Mouse (Mus musculus) limb, embryonic 11.5 days (tissue): ENCODE measurements around the gene Palmd. TPM values are rescaled to one million over a fixed set of nuclear protein-coding genes. Genes with fewer than 3 reads are reported as not detected.

Source experiments
- ATAC-seq: fragments of 200-750 bp; cut with Nextera tagmentation; 2 replicates; pipeline ENCODE4 v1.8.0; 2017; ENCODE audit warnings: low read depth; ENCODE audit not compliant: insufficient number of reproducible peaks, low FRiP score, low TSS enrichment
- DNase-seq: peaks from one replicate; pipeline ENCODE4 v3.0.0-alpha.2; 2015; ENCODE audit warnings: low spot score
- H3K27ac ChIP-seq: fragments of 300-500 bp; sonication (generic); replicated peaks from 2 replicates; pipeline ENCODE4 v1.5.1; 2014; ENCODE audit warnings: low read depth, mild to moderate bottlenecking, low read length
- H3K27me3 ChIP-seq: fragments of 300-500 bp; sonication (generic); 2 replicates; pipeline ENCODE4 v1.6.1; 2014; ENCODE audit warnings: mild to moderate bottlenecking, low read length, mixed read lengths; ENCODE audit not compliant: control insufficient read depth, insufficient read depth
- H3K36me3 ChIP-seq: fragments of 300-500 bp; sonication (generic); 2 replicates; pipeline ENCODE4 v1.6.1; 2014; ENCODE audit warnings: mild to moderate bottlenecking, low read length, moderate library complexity, mixed read lengths; ENCODE audit not compliant: control insufficient read depth, insufficient read depth
- H3K4me1 ChIP-seq: fragments of 300-500 bp; sonication (generic); 2 replicates; pipeline ENCODE4 v1.6.1; 2014; ENCODE audit warnings: low read length, mixed read lengths; ENCODE audit not compliant: control insufficient read depth, insufficient read depth
- H3K4me2 ChIP-seq: fragments of 300-500 bp; sonication (generic); 2 replicates; pipeline ENCODE4 v1.6.1; 2014; ENCODE audit warnings: low read depth, mild to moderate bottlenecking, moderate library complexity; ENCODE audit not compliant: severe bottlenecking
- H3K4me3 ChIP-seq: fragments of 300-500 bp; sonication (generic); 2 replicates; pipeline ENCODE4 v1.5.1; 2014; ENCODE audit warnings: low read depth, low read length
- H3K9ac ChIP-seq: fragments of 300-500 bp; sonication (generic); 2 replicates; pipeline ENCODE4 v1.6.1; 2014; ENCODE audit warnings: mild to moderate bottlenecking, low read length
- H3K9me3 ChIP-seq: fragments of 300-500 bp; sonication (generic); 2 replicates; pipeline ENCODE4 v1.6.1; 2016; ENCODE audit warnings: low read length; ENCODE audit not compliant: control insufficient read depth
- WGBS: fragments of 180-500 bp; shearing (Covaris S2); extraction: QIAGEN DNeasy Blood & Tissue Kit; methylation state at CpG from one replicate; pipeline ENCODE4 v1.1.7; 2014; 5-methylcytosine and 5-hydroxymethylcytosine counted together
- polyA plus RNA-seq: library from polyadenylated mRNA; unstranded; fragments of >200 nt; fragmentation: Nextera tagmentation; extraction: Ambion mirVana; gene quantifications from 2 replicates; pipeline ENCODE4 v1.2.1, GENCODE M21; 2014

Gene Palmd
- polyA plus RNA-seq, 1 experiment from 2014 or later, result 2.4 TPM

DNA sequence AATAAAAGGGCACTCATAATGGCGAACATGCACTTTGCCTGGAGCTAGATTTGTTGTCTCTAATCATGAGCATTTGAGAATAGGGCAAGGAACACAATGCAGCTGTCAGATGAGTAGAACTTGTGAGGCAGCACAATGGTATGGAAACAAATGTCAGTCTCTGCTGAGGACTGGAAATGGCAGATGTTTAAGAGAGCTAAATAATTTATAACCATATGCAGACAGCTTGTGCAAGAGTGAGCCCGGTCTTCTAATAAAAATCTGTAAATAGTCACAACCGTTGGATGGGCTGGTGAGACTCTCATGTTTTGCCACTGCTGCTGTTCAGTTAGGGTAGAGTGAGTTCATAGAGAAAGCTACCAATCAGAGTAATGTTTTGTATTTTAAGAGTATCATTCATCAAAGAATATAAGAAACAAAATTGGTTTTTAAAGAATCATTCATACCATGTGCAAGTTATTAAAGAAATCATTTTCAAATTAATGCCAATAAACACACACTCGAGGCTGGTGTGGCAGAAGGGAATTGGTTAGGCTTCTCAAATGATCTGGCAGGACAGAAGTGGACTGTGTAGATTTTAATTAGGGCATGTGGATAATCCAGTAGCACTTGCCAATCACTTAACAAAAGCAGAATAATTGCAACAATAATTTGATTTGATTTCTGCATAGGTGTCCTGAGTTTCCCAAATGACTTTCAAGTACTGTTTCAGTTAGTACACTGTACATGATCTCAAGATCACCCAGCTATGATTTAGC, 31.7 kb downstream of the Palmd start:
- no peak for ATAC-seq
- Histone ChIP-seq H3K4me2 (no peak overlapping the region), H3K9ac (no peak overlapping the region), H3K27me3 (no peaks in the 10 kb centered on the region), H3K4me3 (no peak overlapping the region), H3K9me3 (no peaks in the 10 kb centered on the region), H3K27ac (no peak overlapping the region), H3K4me1 (no peaks in the 10 kb centered on the region), H3K36me3 (no peaks in the 10 kb centered on the region)
- WGBS, result 73% methylated on average over 4 of the region's 4 CpGs
- DNase-seq, result no peak

DNA sequence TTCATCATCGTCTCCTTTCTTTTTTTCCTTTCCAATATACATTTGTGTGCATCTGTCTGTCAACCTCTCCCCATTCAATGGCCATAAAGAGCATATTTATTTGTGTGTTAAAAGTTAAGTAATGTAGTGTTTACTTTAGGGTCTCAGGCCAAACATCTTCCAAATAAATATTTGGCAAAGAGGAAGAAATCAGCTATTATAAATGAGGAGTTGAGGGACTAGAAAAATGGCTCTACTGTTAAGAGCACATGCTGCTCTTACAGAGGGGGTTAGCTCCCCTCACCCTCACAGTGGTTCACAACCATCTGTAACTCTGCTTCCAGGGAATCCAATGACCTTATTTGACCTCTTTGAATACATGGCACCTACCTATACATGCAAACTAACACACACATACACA, 35.6 kb downstream of the Palmd start:
- WGBS, result 98% methylated on average over 1 of the region's 1 CpGs
- no peaks in the 10 kb centered on the region for H3K27me3 ChIP-seq
- ATAC-seq, result no peak
- DNase-seq, result no peak
- H3K36me3 ChIP-seq, result no peaks in the 10 kb centered on the region
- no peak overlapping the region for H3K9ac ChIP-seq
- H3K9me3 ChIP-seq, result no peaks in the 10 kb centered on the region
- H3K4me2 ChIP-seq, result no peak overlapping the region
- no peaks in the 10 kb centered on the region for H3K4me1 ChIP-seq
- H3K4me3 ChIP-seq, result no peak overlapping the region
- no peak overlapping the region for H3K27ac ChIP-seq

DNA sequence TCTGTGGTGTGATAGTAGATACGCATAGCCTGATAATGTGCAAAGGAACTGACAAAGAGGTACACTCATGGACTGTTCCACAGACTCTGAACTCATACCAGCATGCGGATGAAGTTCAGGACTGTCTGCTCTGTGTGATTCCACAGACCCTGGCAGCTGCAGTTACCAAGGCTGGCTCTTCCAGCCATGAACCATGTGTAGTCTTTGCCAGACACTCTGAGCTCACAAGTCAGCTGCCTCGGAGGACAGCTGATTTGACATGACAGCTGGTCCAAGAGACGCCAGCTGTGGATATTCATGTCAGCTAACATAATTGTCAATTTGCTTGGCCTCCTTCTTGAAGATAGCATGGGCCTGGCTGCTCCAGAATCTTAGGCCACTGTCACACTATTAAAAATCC, 39.8 kb downstream of the Palmd start:
- Histone ChIP-seq H3K27me3 (no peaks in the 10 kb centered on the region), H3K36me3 (no peaks in the 10 kb centered on the region), H3K9ac (no peak overlapping the region), H3K4me3 (no peak overlapping the region), H3K4me1 (no peaks in the 10 kb centered on the region), H3K27ac (no peak overlapping the region), H3K4me2 (no peak overlapping the region), H3K9me3 (no peaks in the 10 kb centered on the region)
- no peak for DNase-seq
- no peak for ATAC-seq
- 85% methylated on average over 4 of the region's 4 CpGs for WGBS

DNA sequence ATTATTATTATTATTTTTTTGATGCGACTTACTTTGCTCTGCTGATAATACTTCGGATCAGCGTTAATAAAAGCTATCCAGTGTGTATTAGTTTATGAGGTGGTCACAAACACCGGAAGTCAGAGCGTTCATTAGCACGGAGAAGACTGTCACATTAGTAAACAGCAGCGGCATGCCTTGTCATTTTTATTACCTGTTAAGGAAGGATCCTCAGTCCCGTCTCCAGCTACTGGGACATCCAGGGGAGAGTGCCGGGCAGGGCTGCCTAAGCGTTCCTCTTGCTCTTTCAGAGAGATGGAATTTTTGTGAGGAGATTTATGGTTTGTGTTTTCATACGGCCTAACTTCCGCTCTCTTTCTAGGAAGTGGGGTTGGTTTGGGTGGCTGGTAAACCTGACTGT, 45.7 kb downstream of the Palmd start:
- Histone ChIP-seq H3K4me3 (no peak overlapping the region), H3K4me2 (no peak overlapping the region), H3K36me3 (no peaks in the 10 kb centered on the region), H3K9me3 (no peaks in the 10 kb centered on the region), H3K27ac (no peak overlapping the region), H3K4me1 (no peaks in the 10 kb centered on the region), H3K9ac (no peak overlapping the region), H3K27me3 (no peaks in the 10 kb centered on the region)
- 30% methylated on average over 12 of the region's 12 CpGs for WGBS
- DNase-seq (no peak), ATAC-seq (no peak)

DNA sequence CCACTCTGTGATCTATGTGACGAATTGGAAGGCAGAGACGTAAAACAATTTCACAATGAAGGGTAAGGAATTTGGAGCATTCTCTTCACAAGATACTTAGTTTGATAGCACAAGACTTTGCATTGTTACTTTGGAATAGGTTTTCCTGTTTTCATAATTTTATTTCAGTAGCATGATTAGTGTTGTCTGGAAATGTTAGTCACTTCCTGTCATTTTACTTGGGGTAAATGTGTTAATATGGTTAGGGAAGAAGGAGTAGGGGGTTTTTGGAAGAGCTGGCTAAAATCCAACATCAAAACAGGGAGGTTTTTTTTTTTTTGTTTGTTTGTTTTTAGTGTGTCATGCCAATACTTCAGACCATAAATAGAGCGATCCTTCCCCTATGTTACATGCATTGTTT, 47.3 kb downstream of the Palmd start:
- Histone ChIP-seq H3K4me2 (no peak overlapping the region), H3K4me1 (no peaks in the 10 kb centered on the region), H3K27ac (no peak overlapping the region), H3K36me3 (no peaks in the 10 kb centered on the region), H3K9ac (no peak overlapping the region), H3K27me3 (no peaks in the 10 kb centered on the region), H3K4me3 (no peak overlapping the region), H3K9me3 (no peaks in the 10 kb centered on the region)
- 83% methylated on average over 3 of the region's 3 CpGs for WGBS
- ATAC-seq (no peak), DNase-seq (no peak)

DNA sequence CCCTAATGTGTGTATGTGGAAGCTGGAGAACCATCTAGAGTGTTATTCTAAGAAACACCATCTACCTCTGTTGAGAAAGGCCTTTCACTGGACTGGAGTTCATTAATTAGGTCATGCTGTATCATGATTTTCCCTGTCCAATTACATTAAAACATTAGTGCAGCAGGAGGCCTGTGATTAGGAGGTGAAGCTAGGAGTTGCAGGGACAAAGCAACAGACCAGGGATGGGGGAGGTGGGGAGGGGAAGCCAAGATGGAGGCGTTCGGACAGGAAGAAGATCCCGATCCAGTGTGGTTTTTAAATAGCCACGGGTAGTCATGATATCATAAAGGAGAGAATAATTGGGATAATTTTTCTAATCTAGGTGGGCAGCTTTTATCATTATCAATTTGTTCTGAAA, 51.8 kb downstream of the Palmd start:
- Histone ChIP-seq H3K36me3 (no peaks in the 10 kb centered on the region), H3K27ac (no peak overlapping the region), H3K9me3 (no peaks in the 10 kb centered on the region), H3K4me2 (no peak overlapping the region), H3K27me3 (no peaks in the 10 kb centered on the region), H3K9ac (no peak overlapping the region), H3K4me3 (no peak overlapping the region), H3K4me1 (no peaks in the 10 kb centered on the region)
- ATAC-seq (no peak), DNase-seq (no peak)
- 92% methylated on average over 4 of the region's 4 CpGs for WGBS

DNA sequence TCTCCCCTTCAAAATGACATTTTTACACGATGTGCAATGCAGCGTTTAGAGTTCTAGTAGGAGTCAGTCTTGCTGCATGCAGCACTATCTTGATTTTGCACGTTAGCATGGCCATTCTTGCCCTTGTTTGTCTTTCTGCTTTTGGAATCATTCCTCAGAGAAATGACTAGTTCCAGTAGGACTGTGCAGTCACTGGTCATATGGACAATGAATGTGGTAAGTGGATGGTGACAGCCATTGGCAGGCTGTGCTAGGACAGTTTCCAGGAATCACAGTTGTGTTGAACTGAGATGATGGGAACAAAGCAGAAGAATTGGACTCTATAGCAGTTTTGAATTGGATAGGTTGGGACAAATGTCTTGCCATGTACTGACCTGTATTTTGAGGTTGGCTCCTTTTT, 53.9 kb downstream of the Palmd start:
- 82% methylated on average over 3 of the region's 3 CpGs for WGBS
- no peak overlapping the region for H3K4me2 ChIP-seq
- no peak overlapping the region for H3K27ac ChIP-seq
- no peaks in the 10 kb centered on the region for H3K9me3 ChIP-seq
- H3K36me3 ChIP-seq, result no peaks in the 10 kb centered on the region
- H3K9ac ChIP-seq, result no peak overlapping the region
- no peak overlapping the region for H3K4me3 ChIP-seq
- H3K27me3 ChIP-seq, result no peaks in the 10 kb centered on the region
- DNase-seq, result no peak
- H3K4me1 ChIP-seq, result no peaks in the 10 kb centered on the region
- no peak for ATAC-seq

DNA sequence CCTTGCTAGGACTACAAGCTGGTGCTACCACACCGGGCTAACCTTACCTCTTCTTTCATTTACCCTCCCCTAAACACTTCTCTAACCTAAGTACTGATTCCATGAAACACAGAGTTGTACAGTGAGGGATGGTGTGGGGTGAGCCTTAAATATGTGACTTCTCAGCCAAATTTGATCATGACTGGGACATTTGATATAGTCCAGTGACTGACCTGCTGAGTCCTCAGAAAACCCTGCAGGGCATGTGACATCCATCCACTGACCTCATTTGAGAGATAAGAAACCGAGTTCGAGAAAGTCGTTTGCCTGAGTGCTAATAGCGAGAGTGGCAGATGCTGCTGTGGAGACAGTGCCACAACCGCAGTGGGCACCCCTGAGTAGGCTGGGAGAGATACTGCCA, 54.4 kb downstream of the Palmd start:
- Histone ChIP-seq H3K9ac (no peak overlapping the region), H3K4me2 (no peak overlapping the region), H3K27me3 (no peaks in the 10 kb centered on the region), H3K27ac (no peak overlapping the region), H3K4me3 (no peak overlapping the region), H3K4me1 (no peaks in the 10 kb centered on the region), H3K36me3 (no peaks in the 10 kb centered on the region), H3K9me3 (no peaks in the 10 kb centered on the region)
- ATAC-seq, result no peak
- no peak for DNase-seq
- 81% methylated on average over 6 of the region's 6 CpGs for WGBS

DNA sequence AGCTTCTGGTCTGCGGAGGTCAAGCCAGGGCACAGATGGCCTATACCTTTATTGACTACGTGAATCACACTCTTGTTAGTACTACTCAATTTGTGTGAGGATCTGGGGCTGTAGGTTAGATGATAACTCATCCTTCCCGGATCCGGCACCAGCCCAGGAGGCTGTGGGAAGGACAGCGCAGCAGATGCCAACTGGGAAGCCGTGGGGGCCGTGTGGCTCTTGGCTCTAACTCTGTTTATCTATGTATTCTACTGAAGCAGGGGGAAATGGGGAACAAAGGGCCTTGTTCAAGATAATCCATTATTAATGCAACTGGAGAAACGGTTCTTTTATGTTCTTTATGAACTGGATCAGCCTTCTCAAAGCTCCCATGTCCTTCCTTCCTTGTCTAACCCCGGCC, 62.2 kb downstream of the Palmd start:
- no peak for DNase-seq
- Histone ChIP-seq H3K4me3 (no peak overlapping the region), H3K4me1 (no peaks in the 10 kb centered on the region), H3K4me2 (no peak overlapping the region), H3K36me3 (no peaks in the 10 kb centered on the region), H3K9ac (no peak overlapping the region), H3K27ac (no peak overlapping the region), H3K27me3 (no peaks in the 10 kb centered on the region), H3K9me3 (no peaks in the 10 kb centered on the region)
- WGBS, result 88% methylated on average over 9 of the region's 9 CpGs
- ATAC-seq, result no peak
